Mouse (Mus musculus) regulatory T cell (primary cell): ENCODE measurements around the gene Myo6.
"Not testable (repeated sequence)": the region's sequence is repeated elsewhere in the genome, so short reads cannot be mapped to it uniquely, and the experiment has no call there.

Experiments
- in situ Hi-C: fragments of 300-600 bp; cut with MboI, MseI; formaldehyde crosslinking; loops from one replicate; pipeline ENCODE4 v1.15.1; 2025; ENCODE audit warnings: high pct_unique_total_duplicates

The Myo6 gene

DNA sequence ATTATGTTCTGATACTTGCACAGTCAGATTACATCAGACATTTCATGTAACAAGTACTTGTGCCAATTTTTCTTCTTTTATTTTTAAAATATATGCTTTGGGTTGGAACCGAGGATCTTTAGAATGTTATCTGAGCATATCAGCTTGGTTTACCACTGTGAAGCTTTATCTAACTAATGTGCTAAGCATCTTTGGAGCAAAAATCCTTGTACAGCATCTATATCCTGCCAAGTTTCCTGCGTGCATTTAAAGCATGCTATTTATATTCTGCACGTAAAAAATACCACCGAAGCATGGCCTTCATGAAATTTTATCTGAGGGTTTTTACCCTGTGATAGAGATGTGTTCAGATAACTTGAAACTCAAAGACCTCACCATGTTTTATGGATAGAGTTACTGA, 131.3 kb downstream of the Myo6 start:
- in situ Hi-C loops: no loop called here

GRCm38 (mm10) chr9:80299031-80299430, 134.2 kb downstream of the Myo6 start:
- in situ Hi-C loops: no loop called here

DNA sequence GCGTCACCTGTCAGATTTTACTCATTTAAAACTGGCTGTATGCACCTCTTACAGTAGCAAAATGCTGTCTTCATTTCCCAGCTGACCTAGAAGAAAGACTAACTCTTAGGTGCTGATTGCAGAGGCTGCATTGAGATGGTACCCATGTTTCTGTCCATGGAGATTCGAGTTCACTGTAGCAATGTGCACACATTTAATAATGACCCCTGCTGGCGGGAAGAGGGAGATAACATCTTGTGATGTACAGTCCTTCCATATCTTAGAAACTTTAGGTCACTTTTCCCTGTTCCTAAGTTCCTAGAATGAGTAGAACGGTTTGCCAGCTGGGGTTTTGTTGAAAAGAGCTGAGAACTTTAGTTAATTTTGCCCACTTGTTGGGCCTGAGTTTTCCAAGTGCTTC, 138.7 kb downstream of the Myo6 start:
- in situ Hi-C loops: no loop called here

- in situ Hi-C loops: no loop called here
Observed at GRCm38 (mm10) chr9:80306390-80306789, 141.6 kb downstream of the Myo6 start.

DNA sequence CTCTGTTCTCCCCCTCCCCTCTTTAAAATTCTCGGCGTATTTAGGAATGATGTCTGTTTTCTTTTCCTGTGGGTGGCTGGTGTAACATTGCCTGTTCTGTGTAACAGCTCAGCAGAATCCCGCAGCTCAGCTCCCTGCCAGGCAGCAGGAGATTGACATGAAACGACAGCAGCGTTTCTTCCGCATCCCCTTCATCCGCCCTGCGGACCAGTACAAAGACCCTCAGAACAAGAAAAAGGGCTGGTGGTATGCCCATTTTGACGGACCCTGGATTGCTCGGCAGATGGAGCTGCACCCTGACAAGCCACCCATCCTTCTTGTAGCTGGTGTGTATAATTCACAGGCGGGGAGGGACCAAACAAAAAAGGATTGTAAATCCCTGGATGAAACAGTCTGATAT, 142.0 kb downstream of the Myo6 start:
- in situ Hi-C loops: no loop called here

GRCm38 (mm10) chr9:80307629-80308028, 142.8 kb downstream of the Myo6 start:
- in situ Hi-C loops: no loop called here

DNA sequence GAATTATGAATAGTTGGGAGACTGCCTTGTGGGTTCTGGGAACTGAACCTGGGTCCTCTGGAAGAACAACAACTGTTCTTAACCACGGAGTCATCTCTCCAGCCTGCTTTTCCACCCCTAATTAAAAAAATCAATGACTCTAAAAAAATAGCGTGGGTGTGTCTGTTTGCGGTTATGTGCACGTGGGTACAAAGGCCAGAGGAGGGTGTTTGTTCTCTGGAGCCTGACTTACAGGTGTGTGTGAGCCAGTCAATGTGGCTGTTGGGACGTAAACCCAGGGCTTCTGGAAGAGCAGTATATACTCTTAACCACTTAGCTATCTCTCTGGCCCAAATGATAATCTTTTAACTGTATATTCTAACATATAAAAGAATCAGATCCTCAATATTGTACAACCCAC, 148.8 kb downstream of the Myo6 start:
- in situ Hi-C loops: no loop called here

DNA sequence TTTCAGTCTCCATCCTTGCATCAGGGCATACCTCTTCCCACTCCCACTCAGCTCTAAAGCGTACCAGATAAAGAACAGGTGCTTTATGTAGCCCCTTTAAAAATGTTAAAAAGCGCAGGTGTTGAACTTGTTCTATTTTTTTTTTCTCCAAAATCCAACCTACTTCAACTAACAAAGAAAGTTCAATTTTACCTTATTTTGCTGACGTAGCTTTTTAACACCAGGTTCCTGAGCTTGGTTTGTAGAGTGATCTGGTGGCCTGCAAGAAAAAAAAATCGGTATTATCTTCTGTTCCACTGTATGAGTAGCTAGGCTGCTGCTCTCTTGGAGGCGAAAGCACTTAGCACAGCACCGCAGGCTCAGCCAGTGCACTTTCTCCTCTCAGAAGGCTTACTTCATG, 151.1 kb downstream of the Myo6 start:
- in situ Hi-C loops: no loop called here

DNA sequence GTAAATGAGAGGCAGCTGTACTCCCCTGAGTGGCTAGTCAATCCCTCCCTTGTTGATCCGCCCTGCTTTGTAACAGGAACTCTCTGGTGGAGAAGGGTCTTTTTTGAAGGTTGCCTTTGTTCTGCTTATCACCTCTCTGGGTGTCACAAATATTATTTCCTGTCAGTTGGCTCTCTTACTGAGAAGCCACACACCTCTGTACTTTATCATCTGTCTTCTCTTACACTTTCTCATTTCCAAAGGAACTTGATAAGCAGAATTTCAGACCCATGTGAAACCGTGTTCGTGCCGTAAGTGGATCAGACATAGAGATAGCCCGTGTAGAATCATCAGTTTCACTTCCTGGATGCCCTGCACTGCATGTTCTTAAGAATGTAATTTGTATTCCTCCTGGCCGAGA, 153.2 kb downstream of the Myo6 start:
- in situ Hi-C loops: no loop called here

DNA sequence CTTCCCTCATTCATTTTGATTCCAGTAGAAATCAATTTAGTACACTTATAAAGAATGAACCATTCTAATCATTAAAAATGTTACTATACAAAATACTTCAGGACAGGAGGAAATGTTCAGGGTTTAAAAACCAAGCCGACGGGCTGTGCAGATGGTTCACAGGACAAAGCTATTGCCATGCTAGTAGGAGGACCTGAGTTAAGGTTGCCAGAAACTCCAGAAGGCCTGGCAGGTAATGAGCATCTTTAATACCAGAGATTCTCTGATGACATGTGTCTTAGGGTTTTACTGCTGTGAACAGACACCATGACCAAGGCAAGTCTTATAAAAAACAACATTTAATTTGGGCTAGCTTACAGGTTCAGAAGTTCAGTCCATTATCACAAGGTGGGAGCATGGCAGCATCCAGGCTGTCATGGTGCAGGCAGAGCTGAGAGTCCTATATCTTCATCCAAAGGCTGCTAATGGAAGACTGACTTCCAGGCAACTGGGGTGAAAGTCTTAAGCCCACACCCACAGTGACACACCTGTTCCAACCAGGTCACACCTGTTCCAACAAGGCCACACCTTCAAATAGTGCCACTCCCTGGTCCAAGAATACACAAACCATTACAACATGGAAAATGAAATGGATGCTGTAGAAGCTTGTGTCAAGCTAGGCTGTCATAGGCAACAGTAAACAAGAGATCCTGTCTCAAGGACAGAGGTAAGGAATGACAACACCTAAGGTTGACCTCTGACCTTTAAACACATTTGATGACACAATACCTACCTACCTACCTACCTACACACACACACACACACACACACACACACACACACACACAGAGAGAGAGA, 156.4 kb downstream of the Myo6 start:
- in situ Hi-C loops: not testable (repeated sequence)

DNA sequence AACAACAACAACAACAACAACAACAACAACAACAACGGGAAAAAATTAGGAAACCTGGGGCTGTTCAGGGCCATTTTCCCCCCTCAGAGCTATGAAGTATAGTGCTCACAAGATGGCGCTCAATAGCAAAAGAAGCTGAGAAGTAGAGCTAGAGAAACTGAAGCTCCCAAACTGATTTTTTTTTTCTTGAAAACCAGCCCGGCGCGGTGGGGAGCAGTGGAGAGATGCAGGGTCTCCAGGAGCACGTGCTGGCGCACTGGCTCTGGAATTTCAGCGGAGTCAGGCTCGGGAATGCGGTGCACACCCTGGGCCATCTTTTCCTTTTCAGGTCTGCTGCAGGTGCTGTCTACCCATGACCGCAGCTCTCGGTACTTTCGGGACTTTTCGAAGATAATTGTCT, 167.3 kb downstream of the Myo6 start:
- in situ Hi-C loops: no loop called here

- in situ Hi-C loops: no loop called here
Observed at GRCm38 (mm10) chr9:80333466-80333865, 168.6 kb downstream of the Myo6 start.

DNA sequence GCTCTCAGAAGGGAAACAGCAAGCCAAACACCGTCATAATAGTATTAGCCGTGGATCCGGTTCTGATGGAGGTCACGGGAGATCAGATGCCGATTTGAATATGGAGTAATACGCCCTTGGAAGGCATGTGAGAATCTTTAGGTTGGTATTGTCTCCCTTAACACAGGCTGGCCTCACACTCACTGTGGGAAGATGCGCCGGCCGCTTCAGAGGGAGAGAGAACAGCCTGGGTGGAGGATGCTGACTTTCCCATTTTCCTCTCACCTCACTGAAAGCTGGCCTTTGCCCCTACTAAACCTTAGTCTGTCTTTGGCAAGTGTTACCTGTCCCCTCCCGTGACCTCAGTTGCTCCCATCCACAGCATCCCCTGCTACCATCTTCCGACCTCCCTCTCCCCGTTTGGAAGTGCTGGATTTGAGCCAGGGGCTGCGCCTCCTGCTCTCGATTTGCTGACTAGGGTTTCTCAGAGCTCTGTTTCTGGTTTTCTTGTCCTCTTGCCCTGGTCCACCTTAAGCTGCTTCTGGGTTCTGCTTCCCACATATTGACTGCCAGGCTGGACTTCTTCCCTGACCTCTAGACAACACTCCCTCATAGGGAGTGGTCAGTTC, 169.3 kb downstream of the Myo6 start:
- in situ Hi-C loops: no loop called here

GRCm38 (mm10) chr9:80335660-80336357, 171.0 kb downstream of the Myo6 start:
- in situ Hi-C loops: no loop called here

DNA sequence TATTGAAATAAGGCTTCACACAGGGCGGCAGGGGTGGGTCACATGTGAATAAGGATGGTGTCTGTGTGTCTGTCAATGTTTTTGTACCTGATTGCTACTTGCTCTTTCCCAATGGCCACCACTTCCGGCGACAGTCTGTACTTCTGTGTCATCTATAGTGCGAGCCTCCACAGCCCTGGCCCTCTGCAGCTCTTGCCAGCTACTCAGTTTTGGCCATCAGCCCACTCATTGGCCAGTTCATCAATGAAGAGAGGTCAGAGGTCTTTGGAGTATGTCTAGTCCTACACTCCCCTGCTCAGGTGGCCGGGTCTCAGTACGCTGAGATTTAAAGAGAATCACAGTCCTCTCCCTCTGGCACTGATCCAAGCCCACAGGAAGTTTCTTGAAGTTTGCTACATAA, 173.2 kb downstream of the Myo6 start:
- in situ Hi-C loops: no loop called here

DNA sequence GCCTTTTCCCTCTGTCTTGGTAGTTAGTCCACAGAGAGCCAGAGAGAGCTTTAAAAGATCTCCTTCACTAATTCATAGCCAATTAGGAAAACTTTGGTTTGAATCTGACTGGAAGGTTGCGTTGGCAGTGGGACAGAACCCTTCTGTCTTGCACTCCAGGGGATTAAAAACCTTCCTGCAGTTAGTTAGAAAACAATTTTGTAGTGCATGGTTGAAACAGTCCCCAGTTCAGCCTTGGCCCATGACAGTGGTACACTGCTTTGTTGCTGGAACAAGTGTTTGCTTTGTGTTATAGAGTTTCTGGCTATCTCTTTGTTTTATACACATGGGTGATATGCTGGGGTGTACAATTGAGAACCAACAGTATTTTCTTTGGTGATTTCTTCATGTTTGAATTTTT, 176.1 kb downstream of the Myo6 start:
- in situ Hi-C loops: no loop called here

DNA sequence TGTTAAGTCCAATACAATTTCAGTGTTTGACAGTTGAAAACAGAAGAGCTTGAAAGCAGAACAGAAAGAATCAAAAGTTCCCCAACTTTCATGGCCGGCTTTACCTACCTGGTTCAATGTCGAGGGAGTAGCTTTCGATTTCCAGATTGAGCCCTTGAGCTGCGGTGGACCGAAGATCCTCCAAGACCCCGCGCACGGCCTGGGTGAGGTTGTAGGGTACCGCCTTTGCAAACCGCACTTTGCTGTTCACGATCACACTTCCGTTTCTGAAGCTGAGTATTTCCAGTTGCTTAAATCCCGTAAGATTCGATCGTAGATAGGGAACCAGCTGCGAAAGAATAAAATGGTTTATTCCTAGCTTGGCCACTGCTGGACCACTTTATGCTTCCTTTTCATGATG, 176.9 kb downstream of the Myo6 start:
- in situ Hi-C loops: no loop called here

- in situ Hi-C loops: no loop called here
Observed at GRCm38 (mm10) chr9:80342520-80342919, 177.7 kb downstream of the Myo6 start.

- in situ Hi-C loops: no loop called here
Observed at GRCm38 (mm10) chr9:80344451-80345000, 179.7 kb downstream of the Myo6 start.

DNA sequence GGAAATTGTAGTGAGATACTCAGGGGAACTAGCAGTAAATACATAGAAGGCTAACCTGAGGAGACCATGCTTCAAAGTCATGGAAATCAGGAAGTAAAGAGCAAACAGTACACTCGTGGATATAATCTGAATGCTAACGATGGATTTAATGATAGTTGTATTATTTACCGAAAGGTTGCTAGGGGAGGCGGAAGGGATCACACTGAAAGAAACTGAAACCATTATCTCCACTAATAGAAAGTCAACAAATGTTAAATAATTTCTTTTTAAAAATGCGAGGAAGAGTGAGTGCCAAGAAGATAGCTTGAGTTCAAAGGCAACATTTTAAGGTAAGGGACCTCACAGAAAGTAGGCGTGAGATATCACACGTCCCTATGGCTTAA, 186.5 kb downstream of the Myo6 start:
- in situ Hi-C loops: no loop called here

- in situ Hi-C loops: no loop called here
Observed at GRCm38 (mm10) chr9:80351678-80352331, 187.0 kb downstream of the Myo6 start.

DNA sequence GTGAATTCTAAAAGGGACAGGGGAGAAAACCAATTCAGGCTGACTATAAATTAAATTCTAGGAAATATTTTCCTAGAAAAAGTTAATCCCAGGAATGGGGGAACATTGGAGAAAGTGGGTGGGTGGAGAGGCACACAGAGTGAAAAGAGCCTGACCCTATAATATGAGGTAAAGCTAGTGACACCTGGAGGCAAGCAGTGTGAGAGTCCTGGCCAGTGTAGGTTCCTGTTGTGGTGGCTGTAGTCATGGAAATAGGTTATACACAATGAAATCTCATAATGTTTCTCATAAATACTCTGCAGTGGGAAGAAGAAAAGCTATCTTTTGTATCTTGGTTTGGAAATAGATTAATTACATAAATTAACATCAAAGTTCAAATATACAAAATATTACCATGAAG, 195.2 kb downstream of the Myo6 start:
- in situ Hi-C loops: no loop called here
